Mouse (Mus musculus): Measurements from ENCODE around the gene Gm28635.

The Gm28635 gene

GRCm38 (mm10) chr2:84637452-84638165, 40.2 kb downstream of the Gm28635 start:
- DNase-seq (ENCODE audit: low spot score), result no peak

GRCm38 (mm10) chr2:84636231-84636741, 41.6 kb downstream of the Gm28635 start:
- DNase-seq (ENCODE audit: low spot score), result no peak

GRCm38 (mm10) chr2:84635611-84636010, 42.2 kb downstream of the Gm28635 start:
- DNase-seq (ENCODE audit: low spot score), result peak; percentile 77

- no peak for DNase-seq (ENCODE audit: low spot score)
Observed at GRCm38 (mm10) chr2:84634934-84635482, 42.8 kb downstream of the Gm28635 start.

GRCm38 (mm10) chr2:84634006-84634405, 43.8 kb downstream of the Gm28635 start:
- no peak for DNase-seq (ENCODE audit: low spot score)

GRCm38 (mm10) chr2:84632999-84633398, 44.8 kb downstream of the Gm28635 start:
- no peak for DNase-seq (ENCODE audit: low spot score)

GRCm38 (mm10) chr2:84632001-84632400, 45.8 kb downstream of the Gm28635 start:
- DNase-seq (ENCODE audit: low spot score), result no peak

- DNase-seq (ENCODE audit: low spot score), result no peak
Observed at GRCm38 (mm10) chr2:84627036-84627435, 50.8 kb downstream of the Gm28635 start.

GRCm38 (mm10) chr2:84626366-84626975, 51.4 kb downstream of the Gm28635 start:
- DNase-seq (ENCODE audit: low spot score), result no peak

- no peak for DNase-seq (ENCODE audit: low spot score)
Observed at GRCm38 (mm10) chr2:84624201-84624600, 53.6 kb downstream of the Gm28635 start.

GRCm38 (mm10) chr2:84623428-84624119, 54.3 kb downstream of the Gm28635 start:
- DNase-seq (ENCODE audit: low spot score), result no peak

- no peak for DNase-seq (ENCODE audit: low spot score)
Observed at GRCm38 (mm10) chr2:84622668-84623067, 55.2 kb downstream of the Gm28635 start.

- no peak for DNase-seq (ENCODE audit: low spot score)
Observed at GRCm38 (mm10) chr2:84619646-84620340, 58.0 kb downstream of the Gm28635 start.

- no peak for DNase-seq (ENCODE audit: low spot score)
Observed at GRCm38 (mm10) chr2:84618914-84619313, 58.9 kb downstream of the Gm28635 start.

GRCm38 (mm10) chr2:84617637-84618515, 60.0 kb downstream of the Gm28635 start:
- peak; percentile 62 for DNase-seq (ENCODE audit: low spot score)

- DNase-seq (ENCODE audit: low spot score), result no peak
Observed at GRCm38 (mm10) chr2:84612764-84613163, 65.1 kb downstream of the Gm28635 start.

- DNase-seq (ENCODE audit: low spot score), result no peak
Observed at GRCm38 (mm10) chr2:84607842-84608241, 70.0 kb downstream of the Gm28635 start.

- DNase-seq (ENCODE audit: low spot score), result no peak
Observed at GRCm38 (mm10) chr2:84600977-84601376, 76.9 kb downstream of the Gm28635 start.

GRCm38 (mm10) chr2:84599270-84599888, 78.5 kb downstream of the Gm28635 start:
- DNase-seq (ENCODE audit: low spot score), result no peak

GRCm38 (mm10) chr2:84597123-84597522, 80.7 kb downstream of the Gm28635 start:
- no peak for DNase-seq (ENCODE audit: low spot score)

Measured in left cerebral cortex, adult 11 months (tissue).